Mouse (Mus musculus) embryonic fibroblast, embryonic 13.5 days (primary cell): Measurements from ENCODE around the gene Clec2g.

ENCODE experiments used
- CTCF ChIP-seq: IDR thresholded peaks from 2 replicates; pipeline ENCODE4 v1.5.1; 2011; ENCODE audit warnings: mild to moderate bottlenecking, control low read depth, low read length, moderate library complexity, borderline replicate concordance; ENCODE audit not compliant: insufficient read depth
- POLR2A ChIP-seq: IDR thresholded peaks from 2 replicates; pipeline ENCODE4 v1.6.1; 2011; ENCODE audit warnings: low read depth, mild to moderate bottlenecking, control low read depth, low read length, moderate library complexity

DNA sequence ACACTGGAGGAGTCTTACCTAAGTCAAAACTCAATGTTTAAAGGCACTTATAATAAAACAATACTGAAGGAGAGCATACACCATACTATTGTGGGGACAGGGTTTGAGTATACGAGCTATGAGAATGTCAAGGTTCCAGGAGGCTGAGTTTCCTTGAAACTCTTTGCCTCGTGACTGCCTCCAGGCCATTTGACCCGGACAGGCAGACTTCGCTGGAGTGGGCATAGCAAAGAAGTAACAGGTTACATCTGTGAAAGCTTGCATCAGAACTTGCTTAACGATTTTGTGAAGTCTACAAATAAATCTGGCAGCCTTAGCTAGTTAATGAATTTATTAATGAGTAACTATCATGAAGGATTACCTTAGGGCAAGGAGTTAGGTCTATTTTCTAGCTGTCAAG lies 60.6 kb downstream of the Clec2g start:
- TF ChIP-seq CTCF (no peak), POLR2A (no peak)
